Mouse (Mus musculus) E14TG2a.4 (cell line): ENCODE measurements around the gene Nfic.

Source experiments
- H3K27me3 ChIP-seq: 2 replicates; pipeline ENCODE4 v1.6.1; 2014; ENCODE audit warnings: low read length, control low read depth; ENCODE audit not compliant: insufficient read depth
- H3K36me3 ChIP-seq: 2 replicates; pipeline ENCODE4 v1.6.1; 2014; ENCODE audit warnings: low read length, control low read depth; ENCODE audit not compliant: insufficient read depth
- H3K4me1 ChIP-seq: replicated peaks from 2 replicates; pipeline ENCODE4 v1.6.1; 2014; ENCODE audit warnings: low read depth, low read length, control low read depth
- H3K4me3 ChIP-seq: replicated peaks from 2 replicates; pipeline ENCODE4 v1.5.1; 2014; ENCODE audit warnings: mild to moderate bottlenecking, low read length
- H3K9me3 ChIP-seq: 2 replicates; pipeline ENCODE4 v1.6.1; 2014; ENCODE audit warnings: low read length, control low read depth
- CTCF ChIP-seq: conservative IDR thresholded peaks from 2 replicates; pipeline ENCODE4 v1.5.1; 2014; ENCODE audit warnings: low read length
- NANOG ChIP-seq: IDR thresholded peaks from 2 replicates; pipeline ENCODE4 v1.6.1; 2014; ENCODE audit warnings: borderline replicate concordance, low read length, mixed read lengths
- POU5F1 ChIP-seq: IDR thresholded peaks from 2 replicates; pipeline ENCODE4 v1.6.1; 2014; ENCODE audit warnings: low read length, borderline replicate concordance

Nfic gene

DNA sequence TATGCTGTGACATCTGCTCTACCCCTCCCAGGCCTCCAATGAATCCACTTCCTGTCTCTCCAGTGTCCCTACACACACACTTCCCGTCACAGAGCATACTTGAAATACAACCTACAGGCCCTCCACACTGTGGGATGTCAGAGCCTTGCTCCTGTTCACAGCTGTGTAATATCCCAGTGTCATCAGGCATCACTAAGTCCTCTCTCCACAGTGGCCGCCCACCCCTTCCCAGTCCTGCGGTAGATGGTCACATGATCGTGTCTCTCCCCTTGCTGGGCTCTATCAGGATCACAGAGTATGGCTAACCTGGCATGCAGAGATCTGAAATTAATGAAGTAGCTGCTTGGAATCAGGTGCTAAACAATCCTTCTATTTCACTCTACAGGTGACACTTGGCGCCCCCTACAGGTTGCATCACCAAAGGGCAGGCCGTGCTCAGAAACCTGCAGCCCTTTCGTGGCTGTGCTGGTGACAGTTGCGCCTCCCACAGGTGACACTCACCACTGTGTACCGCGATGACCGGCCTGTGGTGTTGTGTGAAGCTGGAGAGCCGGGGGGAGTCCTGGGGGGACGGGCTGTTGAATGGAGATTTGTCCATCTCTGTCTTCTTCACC, 49.7 kb downstream of the Nfic start:
- Histone ChIP-seq H3K9me3 (no peaks in the 10 kb centered on the region), H3K4me3 (no peak overlapping the region), H3K4me1 (peaks cover 97% of the 10 kb centered on the region), H3K27me3 (0 out of 2 replicates have a peak, but pooled peaks cover 8% of the 10 kb centered on the region), H3K36me3 (peaks cover 30% of the 10 kb centered on the region)
- no peak for TF ChIP-seq POU5F1
- TF ChIP-seq NANOG, result no peak
- peak; percentile 92 for TF ChIP-seq CTCF

DNA sequence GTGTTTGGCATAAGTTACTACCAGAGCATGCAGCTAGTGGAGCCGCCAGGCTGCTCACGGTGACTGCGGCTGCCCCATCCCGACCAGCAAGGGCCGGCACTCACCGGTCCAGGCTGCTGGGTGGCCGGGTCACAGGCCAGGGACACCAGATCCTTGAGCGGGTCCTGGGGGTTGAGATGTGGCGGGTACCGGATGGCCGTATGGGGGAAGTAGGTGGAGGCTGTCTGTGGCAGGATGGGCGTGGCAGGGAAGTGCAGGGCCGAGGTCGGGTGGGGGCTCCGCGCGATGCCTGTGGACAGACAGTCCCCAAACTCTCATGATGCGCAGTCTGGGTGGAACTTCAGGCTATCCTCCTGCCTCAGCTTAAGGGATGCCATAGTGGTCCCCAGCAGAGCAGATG, 50.7 kb downstream of the Nfic start:
- TF ChIP-seq NANOG (no peak), POU5F1 (no peak), CTCF (no peak)
- Histone ChIP-seq H3K9me3 (no peaks in the 10 kb centered on the region), H3K4me3 (peak overlapping the region; percentile 69), H3K27me3 (0 out of 2 replicates have a peak, but pooled peaks cover 8% of the 10 kb centered on the region), H3K4me1 (peaks cover 97% of the 10 kb centered on the region), H3K36me3 (peaks cover 35% of the 10 kb centered on the region)

GRCm38 (mm10) chr10:81404082-81404481, 51.4 kb downstream of the Nfic start:
- Histone ChIP-seq H3K4me1 (peaks cover 97% of the 10 kb centered on the region), H3K4me3 (peak overlapping the region; percentile 69), H3K9me3 (no peaks in the 10 kb centered on the region), H3K27me3 (0 out of 2 replicates have a peak, but pooled peaks cover 8% of the 10 kb centered on the region), H3K36me3 (peaks cover 42% of the 10 kb centered on the region)
- TF ChIP-seq CTCF (no peak), POU5F1 (no peak)

DNA sequence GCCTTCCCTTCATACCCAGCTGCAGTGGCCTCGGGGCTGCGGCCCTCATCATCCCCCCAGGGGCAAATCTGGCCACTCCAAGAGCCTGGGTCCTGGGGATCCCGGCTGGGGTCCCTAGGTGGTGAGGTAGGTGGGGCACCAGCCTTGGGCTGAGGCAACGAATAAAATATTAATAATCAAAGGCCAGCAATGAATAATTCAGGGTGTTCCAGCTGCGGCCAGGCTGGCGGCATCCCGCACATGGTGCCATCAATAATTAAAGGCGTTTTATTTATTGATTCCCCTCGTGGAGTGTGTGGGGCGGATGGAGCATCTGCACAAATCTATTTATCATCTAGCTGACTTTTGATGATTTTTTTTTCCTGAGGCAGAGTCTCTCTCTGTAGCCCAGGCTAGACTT, 51.9 kb downstream of the Nfic start:
- peaks cover 42% of the 10 kb centered on the region for H3K36me3 ChIP-seq
- H3K4me1 ChIP-seq, result peaks cover 96% of the 10 kb centered on the region
- H3K4me3 ChIP-seq, result peak overlapping the region; percentile 69
- H3K9me3 ChIP-seq, result no peaks in the 10 kb centered on the region
- H3K27me3 ChIP-seq, result 0 out of 2 replicates have a peak, but pooled peaks cover 8% of the 10 kb centered on the region
- TF ChIP-seq POU5F1 (no peak), NANOG (no peak)

DNA sequence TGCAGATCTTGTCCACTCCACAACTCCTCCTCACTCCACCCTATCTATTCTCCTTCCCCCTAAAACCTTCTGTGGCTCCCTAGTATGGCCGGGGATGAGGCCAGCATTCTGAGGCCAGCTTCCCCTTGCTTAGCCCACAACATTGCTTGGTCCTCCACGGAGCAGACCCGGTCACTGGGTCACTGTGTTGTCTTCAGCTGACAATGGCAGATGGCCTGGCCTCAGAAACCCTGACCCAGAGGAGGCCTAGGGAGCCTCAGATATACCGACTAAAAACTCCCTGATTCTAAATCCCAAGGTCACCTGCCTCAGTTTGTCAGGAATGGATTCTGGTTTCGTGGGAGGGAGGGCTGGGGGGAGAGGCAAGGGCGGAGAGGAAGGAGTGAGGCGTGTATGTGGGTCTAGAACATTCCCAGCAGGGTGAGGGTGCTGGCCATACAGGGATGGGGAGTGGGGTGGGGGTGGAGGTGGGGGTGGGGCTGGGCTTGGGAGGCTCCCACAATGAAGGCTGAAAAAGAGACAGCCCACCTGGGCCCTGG, 53.1 kb downstream of the Nfic start:
- Histone ChIP-seq H3K27me3 (0 out of 2 replicates have a peak, but pooled peaks cover 5% of the 10 kb centered on the region), H3K4me3 (peak overlapping the region; percentile 77), H3K9me3 (no peaks in the 10 kb centered on the region), H3K4me1 (peaks cover 96% of the 10 kb centered on the region), H3K36me3 (peaks cover 34% of the 10 kb centered on the region)
- TF ChIP-seq NANOG (no peak), POU5F1 (no peak), CTCF (no peak)

GRCm38 (mm10) chr10:81401521-81402226, 53.8 kb downstream of the Nfic start:
- H3K9me3 ChIP-seq, result no peaks in the 10 kb centered on the region
- H3K4me1 ChIP-seq, result peaks cover 96% of the 10 kb centered on the region
- peaks cover 28% of the 10 kb centered on the region for H3K36me3 ChIP-seq
- TF ChIP-seq NANOG, result no peak
- no peak for TF ChIP-seq POU5F1
- no peak for TF ChIP-seq CTCF
- peak overlapping the region; percentile 77 for H3K4me3 ChIP-seq
- no peaks in the 10 kb centered on the region for H3K27me3 ChIP-seq

DNA sequence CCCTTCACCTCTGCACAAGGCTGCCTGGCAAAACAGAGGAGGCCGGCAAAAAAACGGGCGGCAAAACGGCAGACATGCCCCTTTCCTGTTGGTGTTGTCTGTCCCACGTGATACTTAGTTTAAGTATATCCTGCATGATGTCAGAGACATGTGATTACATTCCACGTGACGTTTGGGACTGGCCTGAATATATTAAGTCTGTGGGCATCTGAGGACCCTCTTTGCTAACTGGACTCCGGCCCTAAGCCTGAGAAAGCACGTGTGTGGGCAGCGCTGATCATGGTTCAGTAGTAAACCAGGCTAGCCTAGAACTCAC, 54.3 kb downstream of the Nfic start:
- Histone ChIP-seq H3K36me3 (peaks cover 24% of the 10 kb centered on the region), H3K9me3 (no peaks in the 10 kb centered on the region), H3K4me3 (peak overlapping the region; percentile 77), H3K4me1 (peaks cover 96% of the 10 kb centered on the region), H3K27me3 (no peaks in the 10 kb centered on the region)
- TF ChIP-seq NANOG (no peak), POU5F1 (no peak), CTCF (no peak)

GRCm38 (mm10) chr10:81400371-81401204, 54.8 kb downstream of the Nfic start:
- TF ChIP-seq CTCF (no peak), NANOG (no peak), POU5F1 (no peak)
- Histone ChIP-seq H3K4me1 (peaks cover 96% of the 10 kb centered on the region), H3K36me3 (peaks cover 18% of the 10 kb centered on the region), H3K4me3 (peak overlapping the region; percentile 77), H3K27me3 (no peaks in the 10 kb centered on the region), H3K9me3 (no peaks in the 10 kb centered on the region)
